Mouse (Mus musculus): ENCODE measurements around the gene Gm29609. TPM values are rescaled to one million over a fixed set of nuclear protein-coding genes. Genes with fewer than 3 reads are reported as not detected.
A peak's percentile ranks its signal among the peaks of the same experiment; 100 is the strongest.

Gene Gm29609
- total RNA-seq, 4 experiments from 2014 or later: 0.15 to 0.56 (median 0.29) TPM

DNA sequence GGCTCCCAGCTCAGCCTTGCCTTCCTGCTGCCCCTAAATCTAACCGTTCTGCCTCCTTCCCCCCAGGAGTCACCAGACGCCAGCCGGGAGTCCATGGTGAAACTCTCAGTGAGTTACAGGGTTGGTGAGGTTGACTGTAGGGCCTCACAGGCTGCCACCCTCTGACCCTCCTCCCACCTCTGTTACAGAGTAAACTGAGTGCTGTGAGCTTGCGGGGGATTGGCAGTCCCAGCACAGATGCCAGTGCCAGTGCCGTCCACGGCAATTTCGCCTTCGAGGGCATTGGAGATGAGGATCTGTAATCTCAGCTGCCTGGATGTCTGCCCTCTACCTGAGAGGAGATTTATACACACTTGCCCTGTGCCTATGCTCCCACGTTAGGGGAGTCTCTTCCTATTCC, 18.5 kb upstream of the Gm29609 start:
- DNase-seq (ENCODE audit: low spot score in 2 of 2): no peak

GRCm38 (mm10) chr5:31197072-31197471, 17.4 kb upstream of the Gm29609 start:
- DNase-seq (ENCODE audit: low spot score in 2 of 2): no peak

DNA sequence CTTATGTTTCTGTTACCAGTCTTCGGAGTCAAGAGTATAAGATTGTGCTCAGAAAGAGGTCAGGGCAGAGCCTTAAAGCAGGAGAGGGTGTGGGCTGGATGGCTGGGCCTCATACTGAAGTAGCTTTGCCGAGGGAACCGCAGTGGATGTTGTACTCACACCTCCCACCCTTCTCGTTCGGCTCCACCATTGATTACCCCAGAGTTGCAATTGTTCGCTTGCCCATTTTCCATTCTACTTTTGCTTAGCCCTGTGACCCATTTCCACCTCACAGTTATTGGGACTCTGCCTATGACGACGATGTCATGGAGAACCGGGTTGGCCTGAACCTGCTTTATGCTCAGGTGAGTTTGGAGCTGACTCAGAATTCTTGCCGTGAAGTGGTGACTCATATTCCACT, 16.5 kb upstream of the Gm29609 start:
- DNase-seq (ENCODE audit: low spot score in 2 of 2): no peak

DNA sequence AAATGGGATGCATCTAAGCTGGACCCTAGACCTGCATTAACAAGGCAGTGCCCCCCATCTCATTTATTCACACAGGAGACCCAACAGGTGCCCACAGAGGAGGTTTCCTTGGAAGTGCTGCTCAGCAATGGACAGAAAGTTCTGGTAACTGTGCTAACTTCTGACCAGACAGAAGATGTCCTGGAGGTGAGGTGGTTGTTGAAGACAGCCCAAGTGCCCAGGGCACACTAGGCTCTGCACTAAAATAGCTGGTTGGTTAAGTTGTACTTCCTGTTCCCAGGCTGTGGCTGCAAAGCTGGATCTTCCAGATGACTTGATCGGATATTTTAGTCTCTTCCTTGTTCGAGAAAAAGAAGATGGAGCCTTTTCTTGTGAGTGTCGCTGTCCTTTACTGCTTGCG, 16.0 kb upstream of the Gm29609 start:
- DNase-seq (ENCODE audit: low spot score in 2 of 2): no peak

- DNase-seq (ENCODE audit: low spot score in 2 of 2): no peak
Observed at GRCm38 (mm10) chr5:31194486-31195485, 15.1 kb upstream of the Gm29609 start.

DNA sequence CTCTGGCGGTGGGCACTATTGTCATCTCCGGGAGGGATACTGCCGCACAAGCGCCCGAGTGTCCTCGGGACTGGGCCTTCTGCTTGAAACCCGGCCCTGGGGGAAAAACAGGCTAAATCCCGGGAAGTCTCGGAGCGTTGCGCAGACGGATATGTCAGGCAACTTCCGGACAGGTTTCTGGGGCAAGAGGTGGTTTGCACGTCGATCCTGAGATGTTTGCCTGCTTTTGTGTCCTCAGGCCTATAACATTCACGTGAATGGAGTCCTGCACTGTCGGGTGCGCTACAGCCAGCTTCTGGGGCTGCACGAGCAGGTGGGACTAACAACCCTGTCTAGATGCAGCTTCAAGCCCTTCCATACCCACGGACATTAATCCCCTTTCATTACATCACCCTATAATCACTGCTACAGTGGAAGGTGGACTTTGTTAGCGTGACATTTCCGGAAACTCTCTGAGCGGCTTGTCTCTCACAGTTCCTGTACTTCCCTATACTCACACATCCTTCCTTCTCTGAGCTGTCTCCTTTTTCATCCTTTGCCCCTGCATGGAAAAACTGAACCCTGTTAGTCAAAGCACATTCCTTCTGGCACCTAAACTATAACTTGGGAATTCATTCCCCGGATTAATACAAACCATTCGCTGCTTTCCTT, 14.0 kb upstream of the Gm29609 start:
- no peak for DNase-seq (ENCODE audit: low spot score in 2 of 2)

- peak; percentile 97 for DNase-seq (ENCODE audit: low spot score in 2 of 2)
Observed at GRCm38 (mm10) chr5:31192939-31193630, 13.4 kb upstream of the Gm29609 start, which contains the start of the genes Snx17 and Eif2b4. Gene Snx17 (plus strand): TSS chr5:31193227. Gene Eif2b4 (minus strand): TSS chr5:31193430.

DNA sequence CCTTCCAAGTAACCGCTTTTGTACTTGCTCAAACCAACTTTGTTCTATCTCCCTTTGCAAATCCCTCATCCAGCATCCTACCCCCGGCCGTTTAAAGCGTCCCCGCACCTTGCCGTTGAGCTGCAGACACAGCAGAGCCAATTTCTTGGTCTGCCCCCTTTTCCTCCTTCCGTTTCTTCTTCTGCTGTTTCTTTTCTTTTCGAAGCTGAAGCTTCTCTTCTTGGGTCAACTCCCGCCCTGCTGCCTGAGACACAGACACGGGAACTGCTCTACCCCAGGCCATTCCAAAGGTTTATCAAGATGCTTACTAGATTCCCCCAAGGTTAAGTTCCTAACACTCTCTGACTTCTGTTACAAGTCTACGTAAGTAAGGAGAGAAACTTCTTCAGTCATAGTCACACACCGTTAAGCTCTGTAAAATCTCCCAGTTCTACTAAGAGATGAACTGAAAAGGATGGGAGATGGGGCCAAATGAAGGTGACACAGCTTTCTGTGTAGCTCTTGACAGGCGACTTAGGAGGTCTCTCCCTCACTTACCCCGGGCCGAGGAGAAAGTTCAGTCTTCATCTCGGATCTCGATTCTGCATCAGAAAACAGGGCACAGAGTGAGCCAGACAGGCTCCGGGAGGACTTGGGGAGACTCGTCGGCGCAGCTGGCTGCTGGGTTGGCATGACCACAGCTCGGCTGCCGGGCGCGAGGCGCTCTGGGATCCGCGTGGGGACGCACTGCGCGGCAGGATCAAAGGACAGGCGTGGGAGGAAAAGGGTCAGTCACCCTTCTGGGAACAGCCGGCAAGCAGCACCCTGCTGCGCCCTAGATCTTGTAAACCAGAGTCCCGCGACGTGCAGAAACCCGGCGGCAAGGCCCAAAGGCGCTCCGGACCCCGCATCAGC, 12.6 kb upstream of the Gm29609 start:
- DNase-seq (ENCODE audit: low spot score in 2 of 2): no peak

DNA sequence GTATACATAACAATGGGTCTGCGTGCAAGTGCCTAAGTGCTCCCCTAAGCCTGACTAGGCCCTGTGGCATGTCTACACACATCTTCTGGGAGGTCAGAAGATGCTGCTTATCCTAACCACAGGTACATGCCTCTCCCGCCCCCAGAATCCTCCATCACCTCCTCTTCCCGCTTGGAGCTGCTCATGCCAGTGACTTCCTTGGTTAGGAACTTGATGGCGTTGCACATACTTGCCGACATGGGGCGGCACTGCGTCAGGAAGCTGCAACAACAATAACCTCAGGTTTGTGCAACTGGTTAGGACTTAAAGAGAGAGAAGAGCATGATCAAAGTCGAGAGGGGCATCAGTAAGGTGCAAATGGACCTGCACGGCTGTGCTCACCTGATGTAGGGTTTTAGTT, 10.5 kb upstream of the Gm29609 start:
- DNase-seq (ENCODE audit: low spot score in 2 of 2): no peak

- DNase-seq (ENCODE audit: low spot score in 2 of 2): no peak
Observed at GRCm38 (mm10) chr5:31188223-31188840, 8.6 kb upstream of the Gm29609 start.

DNA sequence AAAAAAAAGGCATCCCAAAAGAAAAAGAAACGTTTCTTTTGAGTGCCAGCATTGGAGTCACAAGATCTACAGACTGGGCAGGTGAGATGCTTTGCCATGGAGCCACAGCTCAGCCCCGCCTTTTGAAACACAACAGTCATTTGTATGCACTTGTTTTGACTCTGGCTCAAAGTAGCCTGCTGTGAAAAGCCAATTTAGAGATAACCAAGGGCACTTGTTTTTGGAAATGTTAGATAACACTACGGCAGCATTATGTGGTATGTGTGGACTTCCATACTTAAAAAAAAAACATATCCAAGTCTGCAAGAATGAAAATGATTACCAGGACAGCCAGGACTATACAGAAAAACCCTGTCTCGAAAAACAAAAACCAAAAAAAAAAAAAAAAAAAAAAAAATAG, 4.0 kb upstream of the Gm29609 start:
- no peak for DNase-seq (ENCODE audit: low spot score in 2 of 2)

DNA sequence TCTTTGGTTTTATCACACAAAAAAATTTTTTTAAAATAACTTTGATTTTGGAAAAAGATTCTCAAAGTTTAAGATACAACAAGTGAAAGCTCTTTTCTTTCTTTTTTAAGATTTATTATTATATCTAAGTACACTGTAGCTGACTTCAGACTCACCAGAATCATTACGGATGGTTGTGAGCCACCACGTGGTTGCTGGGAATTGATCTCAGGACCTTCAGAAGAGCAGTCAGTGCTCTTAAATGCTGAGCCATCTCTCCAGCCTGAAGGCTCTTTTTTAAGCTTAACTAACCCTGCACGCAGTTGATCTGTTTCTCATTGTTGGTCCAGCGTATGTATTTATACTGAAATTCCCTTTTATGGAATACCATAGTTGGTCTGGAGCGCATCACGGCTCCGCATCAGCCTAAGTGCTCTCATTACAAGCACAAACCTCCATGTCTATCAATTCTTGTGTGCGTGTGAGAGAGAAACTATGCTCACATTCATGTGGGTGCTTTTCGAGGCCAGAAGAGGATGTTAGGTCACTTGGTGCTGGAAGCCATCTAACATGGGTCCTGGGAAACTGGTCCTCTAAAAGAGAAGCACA, 1.6 kb upstream of the Gm29609 start:
- DNase-seq (ENCODE audit: low spot score in 2 of 2): no peak

DNA sequence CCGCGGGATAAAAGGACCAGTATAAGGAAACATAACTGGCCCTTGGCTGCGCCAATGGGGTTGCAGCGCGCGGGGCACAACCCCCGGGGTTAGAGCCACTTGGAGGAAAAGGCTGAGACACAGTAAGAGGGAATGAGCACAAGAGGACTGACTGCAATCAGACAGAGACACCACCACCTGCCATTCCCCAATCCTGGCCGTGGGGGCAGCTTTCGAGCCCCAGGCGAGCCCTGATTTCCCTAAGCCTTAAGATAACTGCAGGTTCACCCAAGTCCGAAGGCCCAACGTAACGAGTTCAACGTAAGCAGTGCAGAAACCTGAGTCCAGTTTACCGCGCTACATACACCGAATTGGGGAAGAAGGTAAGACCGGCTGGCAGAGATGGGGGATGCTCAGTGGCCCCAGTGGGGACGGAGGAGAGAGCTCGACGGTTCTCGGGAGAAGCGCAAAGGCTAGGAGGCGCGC, 378 bp downstream of the Gm29609 start:
- no peak for DNase-seq (ENCODE audit: low spot score in 2 of 2)

- DNase-seq (ENCODE audit: low spot score in 2 of 2): no peak
Observed at GRCm38 (mm10) chr5:31168630-31169029, 11.1 kb downstream of the Gm29609 start.

DNA sequence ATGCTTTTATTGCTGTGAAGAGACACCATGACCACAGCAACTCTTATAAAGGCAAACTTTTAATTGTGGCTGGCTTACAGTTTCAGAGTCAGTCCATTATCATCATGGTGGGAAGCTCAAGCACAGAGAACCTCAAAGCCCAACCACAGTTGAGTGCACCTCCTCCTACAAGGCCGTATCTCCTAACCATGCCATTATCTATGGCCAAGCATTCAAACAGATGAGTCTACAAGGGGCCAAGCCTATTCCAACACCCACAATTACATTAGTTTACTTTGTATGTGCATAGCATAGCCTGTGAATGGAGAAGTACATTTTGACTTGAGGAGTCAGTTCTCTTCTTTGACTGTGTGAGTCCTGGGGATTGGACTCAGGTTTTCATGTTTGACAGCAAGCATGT, 14.8 kb downstream of the Gm29609 start:
- DNase-seq (ENCODE audit: low spot score in 2 of 2): no peak

- DNase-seq (ENCODE audit: low spot score in 2 of 2): no peak
Observed at GRCm38 (mm10) chr5:31162462-31162861, 17.2 kb downstream of the Gm29609 start.

GRCm38 (mm10) chr5:31154152-31154553, 25.6 kb downstream of the Gm29609 start, which contains the start of gene Mpv17:
Gene Mpv17 (minus strand): TSS chr5:31154251.
- peak; percentile 65 to 81 for DNase-seq (ENCODE audit: low spot score in 2 of 2)

GRCm38 (mm10) chr5:31153516-31154151, 26.1 kb downstream of the Gm29609 start:
- peak in 1 of 2 experiments; percentile 49 for DNase-seq (ENCODE audit: low spot score in 2 of 2)

DNA sequence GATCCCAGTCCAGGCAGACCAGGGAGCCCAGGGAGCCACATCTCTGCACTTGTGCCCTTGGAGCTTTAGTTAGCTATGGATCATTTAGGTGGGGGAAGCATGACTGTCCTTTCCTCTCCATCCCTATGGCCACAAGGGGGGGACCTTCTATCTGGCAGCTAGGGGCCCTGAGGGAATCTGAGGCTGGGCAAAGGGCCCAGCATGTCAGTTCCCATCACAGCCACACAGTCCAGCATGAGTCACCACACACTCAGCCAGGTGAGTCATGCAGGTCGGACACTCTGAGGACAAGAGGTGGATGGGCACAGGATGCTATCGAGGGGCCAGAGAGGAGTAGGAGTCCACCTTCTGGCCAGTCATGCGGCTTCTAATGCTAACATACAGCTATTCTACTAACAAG, 28.0 kb downstream of the Gm29609 start:
- DNase-seq (ENCODE audit: low spot score in 2 of 2): peak in 1 of 2 experiments; percentile 27
